Mouse (Mus musculus) kidney, adult 8-10 months (tissue): ENCODE measurements around the gene Gpr171.
"Not testable (repeated sequence)": the region's sequence is repeated elsewhere in the genome, so short reads cannot be mapped to it uniquely, and the experiment has no call there.

ENCODE experiments used
- DNase-seq, 2 experiments: peaks; one replicate each; pipeline ENCODE4 v3.0.0; 2022

The Gpr171 gene

DNA sequence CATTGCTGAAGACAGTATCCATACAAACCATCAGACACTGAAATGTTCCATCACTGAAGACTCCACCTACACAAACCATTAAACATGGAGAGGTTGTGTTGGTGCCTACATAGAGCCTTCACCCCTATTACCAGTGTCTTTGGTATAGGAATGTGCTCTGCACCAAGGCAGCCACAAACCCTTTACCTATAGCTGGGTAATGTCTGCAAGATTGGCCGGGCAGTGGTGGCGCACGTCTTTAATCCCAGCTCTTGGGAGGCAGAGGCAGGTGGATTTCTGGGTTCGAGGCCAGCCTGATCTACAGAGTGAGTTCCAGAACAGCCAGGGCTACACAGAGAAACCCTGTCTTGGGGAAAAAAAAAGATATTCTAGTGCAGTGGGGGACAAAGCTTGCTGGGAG, 11.7 kb upstream of the Gpr171 start:
- not testable (repeated sequence) for DNase-seq

DNA sequence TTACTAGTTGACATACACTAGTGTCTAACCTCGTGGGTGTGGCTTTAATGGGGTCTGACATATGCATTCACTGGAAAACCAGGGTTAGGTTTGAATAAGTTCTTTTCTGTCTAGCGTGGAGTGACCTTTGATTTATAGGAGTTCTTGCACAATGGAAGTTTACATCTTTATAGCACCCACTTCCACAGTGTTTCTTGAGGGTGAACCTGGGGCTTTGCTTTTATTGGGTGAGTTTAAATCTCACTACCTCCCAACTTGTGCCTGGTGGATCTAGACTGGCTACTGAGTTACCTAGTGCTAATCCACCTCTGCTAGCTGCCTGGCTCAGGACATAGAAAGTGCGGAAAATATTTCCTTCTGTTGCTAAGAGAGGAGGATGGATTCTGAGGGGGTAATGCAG, 10.3 kb upstream of the Gpr171 start:
- no peak for DNase-seq

DNA sequence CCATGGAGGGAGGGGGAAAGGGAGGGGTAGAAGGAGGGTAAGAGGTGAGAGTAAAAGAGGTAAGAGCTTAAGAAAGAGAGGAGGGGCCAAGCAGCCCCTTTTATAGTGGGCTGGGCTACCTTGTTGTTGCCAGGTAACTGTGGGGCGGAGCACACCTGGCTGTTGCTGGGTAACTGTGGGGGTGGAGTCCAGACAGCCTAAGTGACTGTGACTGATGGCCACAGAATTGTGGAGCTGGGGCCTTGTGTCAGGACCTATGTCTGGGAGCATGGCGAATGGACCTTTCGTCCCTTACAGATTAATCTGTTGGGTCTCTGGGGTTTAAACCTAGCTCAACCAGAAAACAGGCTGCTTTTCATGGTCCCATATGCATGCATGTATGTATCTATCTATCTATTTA, 8.2 kb upstream of the Gpr171 start:
- DNase-seq: not testable (repeated sequence)

- no peak for DNase-seq
These were observed 5.8 kb upstream of the Gpr171 start for GRCm38 (mm10) chr3:59107439-59107838.

DNA sequence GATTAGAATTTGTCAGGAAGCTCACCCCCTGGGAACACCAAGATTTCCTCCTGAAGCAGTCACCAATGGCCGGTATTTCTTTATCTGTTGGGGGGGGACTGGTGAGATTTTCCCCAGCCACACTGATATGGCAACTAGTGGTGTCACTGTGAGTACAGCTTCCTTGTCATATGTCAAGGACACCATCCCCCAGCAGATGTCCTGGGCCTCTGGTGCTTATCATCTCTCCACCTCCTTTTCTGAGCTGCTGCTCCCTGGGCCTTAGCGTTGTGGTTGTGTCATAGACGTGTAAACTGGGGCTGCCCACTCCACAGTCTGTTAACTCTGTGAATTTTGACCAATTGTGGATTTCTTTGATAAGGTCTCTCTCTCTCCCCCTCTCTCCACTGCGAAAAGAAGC, 2.8 kb upstream of the Gpr171 start:
- DNase-seq: no peak

DNA sequence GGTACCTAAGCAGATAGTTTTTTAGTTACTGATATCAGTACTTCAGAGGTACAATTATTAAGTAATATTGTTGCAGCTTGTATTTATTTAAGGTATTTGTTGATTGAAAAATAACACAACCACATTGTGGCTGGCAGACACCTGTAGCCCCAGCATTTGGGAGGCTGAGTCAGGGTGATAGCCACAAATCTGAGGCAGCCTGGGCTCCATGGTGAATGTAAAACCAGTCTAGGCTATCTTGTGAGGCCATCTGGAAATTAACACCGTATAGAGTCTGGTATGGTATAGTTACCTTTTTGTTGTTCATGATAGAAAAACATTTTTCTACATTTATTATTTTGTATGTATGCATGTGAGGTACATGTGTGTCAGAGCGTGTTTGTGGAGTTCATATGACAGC, 525 bp upstream of the Gpr171 start:
- DNase-seq: no peak

- DNase-seq: no peak
These were observed 3.1 kb downstream of the Gpr171 start for GRCm38 (mm10) chr3:59098540-59098939.

DNA sequence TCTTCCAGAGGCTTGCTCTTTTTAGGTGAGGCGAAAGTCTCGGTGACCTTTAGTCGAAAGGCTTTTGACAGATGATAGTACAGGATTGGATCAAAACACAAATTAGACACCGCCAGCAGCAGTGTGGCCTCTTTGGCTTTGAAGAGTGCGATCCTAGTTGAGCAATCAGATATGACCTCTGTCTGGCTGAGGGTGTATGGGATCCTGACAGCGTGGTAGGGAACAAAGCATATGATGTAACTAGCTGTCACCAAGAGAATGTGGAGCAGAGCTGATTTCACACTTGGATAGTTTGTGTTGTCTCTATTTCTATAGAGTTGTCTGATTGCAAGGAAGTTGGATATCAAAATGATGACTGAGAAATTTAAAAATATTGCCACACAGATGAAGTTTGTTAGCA, 4.2 kb downstream of the Gpr171 start:
- DNase-seq: no peak

DNA sequence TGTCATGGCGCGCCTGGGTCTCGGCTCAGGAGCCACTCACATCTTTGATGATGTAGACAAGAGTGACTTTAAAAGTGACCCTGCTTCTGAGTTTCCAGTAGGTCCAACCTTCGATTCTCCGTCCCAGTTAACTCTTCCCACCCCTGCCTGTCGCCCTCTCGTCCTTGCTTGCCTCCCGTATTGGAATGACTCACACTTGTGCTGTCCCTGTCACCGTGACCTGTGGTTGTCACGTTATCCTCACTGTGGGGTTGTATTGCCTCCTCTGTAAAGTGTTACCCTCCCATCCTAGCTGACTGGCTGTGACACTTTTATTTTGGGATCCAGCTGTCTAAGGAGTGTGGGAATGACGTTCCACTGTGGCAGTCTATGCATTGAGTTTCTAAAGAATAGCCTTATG, 8.9 kb downstream of the Gpr171 start:
- DNase-seq: no peak

DNA sequence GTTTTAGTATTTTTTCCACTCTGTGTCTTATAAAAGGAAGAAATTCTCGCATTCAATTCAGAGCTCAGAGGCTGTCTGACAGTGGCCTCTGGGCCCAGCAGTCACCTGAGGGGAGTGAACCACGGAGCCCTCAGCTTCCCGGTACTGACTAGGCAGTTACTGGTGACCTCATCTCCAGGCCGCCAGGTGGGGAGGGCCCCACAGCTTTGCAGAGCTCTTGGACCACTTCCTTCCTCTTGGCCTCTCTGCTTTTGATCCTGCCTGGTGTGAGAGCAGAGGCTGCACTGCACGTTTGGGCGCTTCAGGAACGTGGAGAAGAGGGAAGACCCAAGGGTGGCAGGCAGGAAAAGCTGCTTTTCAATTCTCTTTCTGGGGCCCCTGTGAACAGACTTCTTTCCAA, 20.7 kb downstream of the Gpr171 start:
- no peak for DNase-seq

- DNase-seq: no peak
These were observed 21.2 kb downstream of the Gpr171 start for GRCm38 (mm10) chr3:59080293-59080916.

GRCm38 (mm10) chr3:59079327-59079726, 22.3 kb downstream of the Gpr171 start:
- DNase-seq: peak; percentile 10 to 33

- no peak for DNase-seq
These were observed 23.0 kb downstream of the Gpr171 start for GRCm38 (mm10) chr3:59078585-59078984.

- no peak for DNase-seq
These were observed 24.3 kb downstream of the Gpr171 start for GRCm38 (mm10) chr3:59077278-59077677.

DNA sequence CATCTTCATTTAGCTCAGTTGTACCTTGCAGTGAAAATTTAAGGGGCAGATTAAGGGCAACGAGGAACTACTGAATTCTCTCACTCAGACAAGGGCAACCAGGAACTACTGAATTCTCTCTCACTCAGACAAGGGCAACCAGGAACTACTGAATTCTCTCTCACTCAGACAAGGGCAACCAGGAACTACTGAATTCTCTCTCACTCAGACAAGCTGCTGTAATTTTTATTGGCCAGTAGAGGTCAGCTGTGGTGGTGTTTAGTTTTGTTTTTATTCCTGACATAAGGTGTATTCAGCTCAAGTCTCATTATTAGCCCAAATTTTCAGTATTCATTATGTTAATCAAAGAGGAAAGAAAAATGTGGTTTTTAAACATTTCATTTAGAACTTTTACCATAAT, 32.5 kb downstream of the Gpr171 start:
- DNase-seq: not testable (repeated sequence)

GRCm38 (mm10) chr3:59066558-59067294, 34.9 kb downstream of the Gpr171 start:
- DNase-seq: no peak

DNA sequence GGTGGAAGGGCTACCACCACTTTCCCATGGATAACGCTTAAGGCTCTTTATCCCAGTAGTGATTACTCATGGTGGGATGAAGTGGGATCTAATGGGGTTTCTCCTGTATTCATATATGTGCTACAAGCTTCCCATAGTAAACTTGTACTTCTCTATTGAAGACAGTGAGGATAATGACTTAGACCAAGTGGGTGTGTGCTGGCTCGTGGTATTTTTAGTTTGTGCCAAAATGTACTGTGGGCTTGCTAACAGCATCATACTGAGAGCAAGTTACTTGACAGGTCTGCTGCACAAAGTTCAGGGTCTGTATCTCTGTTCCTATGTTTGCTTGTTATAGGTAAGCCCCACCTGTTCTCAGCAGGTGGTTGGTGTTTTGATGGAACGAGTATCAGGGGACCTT, 35.7 kb downstream of the Gpr171 start:
- no peak for DNase-seq

DNA sequence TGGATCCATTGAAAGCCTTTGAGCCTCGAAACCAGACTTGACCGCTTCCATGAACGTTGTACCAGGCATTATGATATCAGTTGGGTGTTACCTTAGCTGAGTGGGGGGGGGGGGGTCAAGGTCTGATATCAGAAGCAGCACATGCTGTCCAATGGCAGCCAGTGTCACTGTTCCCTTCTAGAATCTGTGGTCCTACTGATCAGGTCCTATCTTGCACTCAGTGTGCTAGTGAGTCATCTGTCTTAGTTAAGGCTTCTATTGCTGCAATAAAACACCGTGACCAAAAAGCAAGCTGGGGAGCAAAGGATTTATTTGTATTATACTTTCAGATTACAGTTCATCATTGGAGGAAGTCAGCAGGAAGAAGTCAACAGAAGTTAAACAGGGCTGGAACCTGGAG, 38.2 kb downstream of the Gpr171 start:
- no peak for DNase-seq

- no peak for DNase-seq
These were observed 39.5 kb downstream of the Gpr171 start for GRCm38 (mm10) chr3:59062141-59062540.

GRCm38 (mm10) chr3:59060131-59060530, 41.5 kb downstream of the Gpr171 start:
- DNase-seq: peak in 1 of 2 experiments; percentile 11

DNA sequence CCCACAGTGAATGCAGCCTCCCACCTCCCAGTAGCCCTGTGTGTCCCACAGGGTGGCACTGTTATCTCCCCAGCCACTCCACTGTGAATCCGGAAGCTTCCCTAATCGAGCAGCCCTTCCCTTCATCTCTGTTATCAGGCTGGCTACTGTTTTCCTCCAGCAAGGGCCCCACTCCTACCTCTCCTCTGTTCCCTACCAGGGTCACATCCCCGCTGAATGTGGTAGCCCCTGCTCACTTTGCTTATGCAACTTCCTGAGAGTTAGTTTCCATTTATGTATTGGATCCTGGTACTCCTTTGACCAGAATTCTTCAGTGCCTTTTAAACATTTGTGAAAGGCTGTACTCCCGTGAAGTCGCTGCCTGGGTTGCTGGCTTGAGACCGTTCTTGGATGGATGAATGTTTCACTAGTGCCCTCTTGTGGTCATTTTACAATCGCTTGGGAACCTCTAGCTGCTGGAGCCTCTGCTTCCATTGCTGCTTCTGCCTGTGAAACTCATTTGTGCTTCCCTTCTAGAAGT, 42.5 kb downstream of the Gpr171 start:
- DNase-seq: peak; percentile 48 to 50

- DNase-seq: no peak
These were observed 46.6 kb downstream of the Gpr171 start for GRCm38 (mm10) chr3:59054834-59055535.
